Mouse (Mus musculus): Measurements from ENCODE around the gene Pld6. TPM values are rescaled to one million over a fixed set of nuclear protein-coding genes. Genes with fewer than 3 reads are reported as not detected.

Gene Pld6
- polyA plus RNA-seq, 1 experiment from 2014 or later: 7.3 TPM

GRCm38 (mm10) chr11:59808170-59808960 is 20.9 kb upstream of the Pld6 start:
- Histone ChIP-seq H3K4me2 (replicated peaks; ENCODE audit: low read depth, low read length) (peak overlapping the region; percentile 61), H3K4me3 (ENCODE audit: low read depth, low read length) (peak overlapping the region; percentile 86), H3K9ac (replicated peaks; ENCODE audit: low read depth) (peak overlapping the region; percentile 99; the same call in 1 of the 2 replicates), H3K27ac (ENCODE audit: low read length) (peak overlapping the region; percentile 98), H3K27me3 (replicated peaks; ENCODE audit: insufficient read depth, low read length) (no peaks in the 10 kb centered on the region), H3K9me3 (ENCODE audit: low read length) (no peaks in the 10 kb centered on the region), H3K36me3 (ENCODE audit: insufficient read depth, low read length) (peaks cover 9% of the 10 kb centered on the region), H3K4me1 (ENCODE audit: insufficient read depth, low read depth, low read length) (peaks cover 6% of the 10 kb centered on the region; the same call in 1 of the 2 replicates)
- TF ChIP-seq CTCF (IDR thresholded peaks at IDR 0.05) (peak; percentile 40), EP300 (IDR thresholded peaks at IDR 0.05) (no peak)
- WGBS: 56% methylated on average over 14 of the region's 14 CpGs
- peak; percentile 12 for DNase-seq (ENCODE audit: low spot score)
- no peak for ATAC-seq

- WGBS: 91% methylated on average over 2 of the region's 2 CpGs
- no peak overlapping the region for H3K4me3 ChIP-seq (ENCODE audit: low read depth, low read length)
Observed at GRCm38 (mm10) chr11:59805656-59806055, 18.2 kb upstream of the Pld6 start.

GRCm38 (mm10) chr11:59805256-59805655 is 17.8 kb upstream of the Pld6 start:
- TF ChIP-seq CTCF (IDR thresholded peaks at IDR 0.05) (no peak), EP300 (IDR thresholded peaks at IDR 0.05) (no peak)
- WGBS: 86% methylated on average over 1 of the region's 1 CpGs
- H3K27ac ChIP-seq (ENCODE audit: low read length): no peak overlapping the region
- H3K36me3 ChIP-seq (ENCODE audit: insufficient read depth, low read length): peaks cover 29% of the 10 kb centered on the region
- no peak overlapping the region for H3K9ac ChIP-seq (replicated peaks; ENCODE audit: low read depth)
- no peak overlapping the region for H3K4me3 ChIP-seq (ENCODE audit: low read depth, low read length)
- DNase-seq (ENCODE audit: low spot score) (no peak), ATAC-seq (no peak)
- H3K27me3 ChIP-seq (replicated peaks; ENCODE audit: insufficient read depth, low read length): no peaks in the 10 kb centered on the region
- no peak overlapping the region for H3K4me2 ChIP-seq (replicated peaks; ENCODE audit: low read depth, low read length)
- peaks cover 6% of the 10 kb centered on the region; the same call in 1 of the 2 replicates for H3K4me1 ChIP-seq (ENCODE audit: insufficient read depth, low read depth, low read length)
- no peaks in the 10 kb centered on the region for H3K9me3 ChIP-seq (ENCODE audit: low read length)

More at GRCm38 (mm10) chr11:59805656-59806055, 18.2 kb upstream of the Pld6 start:
- Histone ChIP-seq H3K27me3 (replicated peaks; ENCODE audit: insufficient read depth, low read length) (no peaks in the 10 kb centered on the region), H3K27ac (ENCODE audit: low read length) (no peak overlapping the region), H3K9ac (replicated peaks; ENCODE audit: low read depth) (no peak overlapping the region), H3K36me3 (ENCODE audit: insufficient read depth, low read length) (peaks cover 25% of the 10 kb centered on the region), H3K9me3 (ENCODE audit: low read length) (no peaks in the 10 kb centered on the region), H3K4me1 (ENCODE audit: insufficient read depth, low read depth, low read length) (peaks cover 6% of the 10 kb centered on the region; the same call in 1 of the 2 replicates), H3K4me2 (replicated peaks; ENCODE audit: low read depth, low read length) (no peak overlapping the region)
- TF ChIP-seq CTCF (IDR thresholded peaks at IDR 0.05) (no peak), EP300 (IDR thresholded peaks at IDR 0.05) (no peak)
- DNase-seq (ENCODE audit: low spot score) (no peak), ATAC-seq (no peak)

GRCm38 (mm10) chr11:59804409-59805110 is 17.1 kb upstream of the Pld6 start:
- WGBS: 91% methylated on average over 22 of the region's 22 CpGs
- no peak for ATAC-seq
- TF ChIP-seq CTCF (IDR thresholded peaks at IDR 0.05) (peak; percentile 40), EP300 (IDR thresholded peaks at IDR 0.05) (no peak)

GRCm38 (mm10) chr11:59803516-59803915 is 16.1 kb upstream of the Pld6 start:
- ATAC-seq (no peak), DNase-seq (ENCODE audit: low spot score) (no peak)
- Histone ChIP-seq H3K9me3 (ENCODE audit: low read length) (no peaks in the 10 kb centered on the region), H3K36me3 (ENCODE audit: insufficient read depth, low read length) (peaks cover 43% of the 10 kb centered on the region), H3K9ac (replicated peaks; ENCODE audit: low read depth) (no peak overlapping the region), H3K4me3 (ENCODE audit: low read depth, low read length) (no peak overlapping the region), H3K27me3 (replicated peaks; ENCODE audit: insufficient read depth, low read length) (no peaks in the 10 kb centered on the region), H3K4me2 (replicated peaks; ENCODE audit: low read depth, low read length) (no peak overlapping the region), H3K27ac (ENCODE audit: low read length) (no peak overlapping the region), H3K4me1 (ENCODE audit: insufficient read depth, low read depth, low read length) (peaks cover 2% of the 10 kb centered on the region; the same call in 1 of the 2 replicates)
- TF ChIP-seq CTCF (IDR thresholded peaks at IDR 0.05) (no peak), EP300 (IDR thresholded peaks at IDR 0.05) (no peak)
- 87% methylated on average over 14 of the region's 14 CpGs for WGBS

More at GRCm38 (mm10) chr11:59804409-59805110, 17.1 kb upstream of the Pld6 start:
- Histone ChIP-seq H3K9me3 (ENCODE audit: low read length) (no peaks in the 10 kb centered on the region), H3K27ac (ENCODE audit: low read length) (no peak overlapping the region), H3K9ac (replicated peaks; ENCODE audit: low read depth) (no peak overlapping the region), H3K4me3 (ENCODE audit: low read depth, low read length) (no peak overlapping the region), H3K4me1 (ENCODE audit: insufficient read depth, low read depth, low read length) (peaks cover 6% of the 10 kb centered on the region; the same call in 1 of the 2 replicates), H3K27me3 (replicated peaks; ENCODE audit: insufficient read depth, low read length) (no peaks in the 10 kb centered on the region), H3K36me3 (ENCODE audit: insufficient read depth, low read length) (peaks cover 36% of the 10 kb centered on the region), H3K4me2 (replicated peaks; ENCODE audit: low read depth, low read length) (no peak overlapping the region)
- no peak for DNase-seq (ENCODE audit: low spot score)

- Histone ChIP-seq H3K9me3 (ENCODE audit: low read length) (no peaks in the 10 kb centered on the region), H3K27ac (ENCODE audit: low read length) (no peak overlapping the region), H3K4me3 (ENCODE audit: low read depth, low read length) (no peak overlapping the region), H3K4me1 (ENCODE audit: insufficient read depth, low read depth, low read length) (no peaks in the 10 kb centered on the region), H3K27me3 (replicated peaks; ENCODE audit: insufficient read depth, low read length) (no peaks in the 10 kb centered on the region), H3K4me2 (replicated peaks; ENCODE audit: low read depth, low read length) (no peak overlapping the region), H3K36me3 (ENCODE audit: insufficient read depth, low read length) (peaks cover 56% of the 10 kb centered on the region), H3K9ac (replicated peaks; ENCODE audit: low read depth) (no peak overlapping the region)
- WGBS: 97% methylated on average over 8 of the region's 8 CpGs
- DNase-seq (ENCODE audit: low spot score) (no peak), ATAC-seq (no peak)
- TF ChIP-seq CTCF (IDR thresholded peaks at IDR 0.05) (no peak), EP300 (IDR thresholded peaks at IDR 0.05) (no peak)
Observed at GRCm38 (mm10) chr11:59801881-59802280, 14.4 kb upstream of the Pld6 start.
